Mouse (Mus musculus) bone marrow macrophage, adult 2 months (primary cell): Measurements from ENCODE around the gene Dna2.

Source experiments
- CTCF ChIP-seq: IDR thresholded peaks from 2 replicates; pipeline ENCODE4 v1.5.1; 2012; ENCODE audit warnings: low read depth, mild to moderate bottlenecking, low read length, moderate library complexity
- POLR2A ChIP-seq: IDR thresholded peaks from 2 replicates; pipeline ENCODE4 v1.6.1; 2012; ENCODE audit warnings: mild to moderate bottlenecking, low read depth, low read length, borderline replicate concordance

GRCm38 (mm10) chr10:62971821-62972220 lies 25.0 kb downstream of the Dna2 start:
- TF ChIP-seq POLR2A (no peak), CTCF (no peak)
